Mouse (Mus musculus): ENCODE measurements around the gene Gm10720. TPM values are rescaled to one million over a fixed set of nuclear protein-coding genes. Genes with fewer than 3 reads are reported as not detected.
A peak's percentile ranks its signal among the peaks of the same experiment; 100 is the strongest.
"Not testable (repeated sequence)": the region's sequence is repeated elsewhere in the genome, so short reads cannot be mapped to it uniquely, and the experiment has no call there.

The Gm10720 gene
- polyA plus RNA-seq, 1 experiment from 2014 or later, result not detected

DNA sequence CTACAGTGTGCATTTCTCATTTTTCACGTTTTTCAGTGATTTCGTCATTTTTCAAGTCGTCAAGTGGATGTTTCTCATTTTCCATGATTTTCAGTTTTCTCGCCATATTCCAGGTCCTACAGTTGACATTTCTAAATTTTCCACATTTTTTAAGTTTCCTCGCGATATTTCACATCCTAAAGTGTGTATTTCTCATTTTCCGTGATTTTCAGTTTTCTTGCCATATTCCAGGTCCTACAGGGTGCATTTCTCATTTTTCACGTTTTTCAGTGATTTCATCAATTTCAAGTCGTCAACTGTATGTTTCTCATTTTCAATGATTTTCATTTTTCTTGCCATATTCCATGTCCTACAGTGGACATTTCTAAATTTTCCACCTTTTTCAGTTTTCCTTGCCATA, 1.7 kb downstream of the Gm10720 start, which contains the start of gene Gm10719:
Gene Gm10719, plus strand, starts transcription at position 301 of the 400 bp plus-strand sequence.
- H3K9ac ChIP-seq; H3K27ac ChIP-seq; H3K4me3 ChIP-seq; H3K9me3 ChIP-seq (replicated peaks); H3K4me2 ChIP-seq; H3K4me1 ChIP-seq; ATAC-seq; H3K36me3 ChIP-seq (ENCODE audit: poor library complexity, severe bottlenecking); H3K27me3 ChIP-seq: not testable (repeated sequence)
- 69% methylated on average over 1 of the region's 9 CpGs for WGBS

DNA sequence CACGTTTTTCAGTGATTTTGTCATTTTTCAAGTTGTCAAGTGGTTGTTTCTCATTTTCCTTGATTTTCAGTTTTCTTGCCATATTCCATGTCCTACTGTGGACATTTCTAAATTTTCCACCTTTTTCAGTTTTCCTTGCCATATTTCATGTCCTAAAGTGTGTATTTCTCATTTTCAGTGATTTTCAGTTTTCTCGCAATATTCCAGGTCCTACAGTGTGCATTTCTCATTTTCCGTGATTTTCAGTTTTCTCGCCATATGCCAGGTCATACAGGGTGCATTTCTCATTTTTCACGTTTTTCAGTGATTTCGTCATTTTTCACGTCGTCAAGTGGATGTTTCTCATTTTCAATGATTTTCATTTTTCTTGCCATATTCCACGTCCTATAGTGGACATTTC, 3.5 kb downstream of the Gm10720 start:
- H3K4me2 ChIP-seq; H3K36me3 ChIP-seq (ENCODE audit: poor library complexity, severe bottlenecking); H3K4me1 ChIP-seq; H3K27ac ChIP-seq; H3K9ac ChIP-seq; H3K9me3 ChIP-seq (replicated peaks); H3K4me3 ChIP-seq; H3K27me3 ChIP-seq; ATAC-seq: not testable (repeated sequence)
- WGBS, result 62% methylated on average over 9 of the region's 9 CpGs

DNA sequence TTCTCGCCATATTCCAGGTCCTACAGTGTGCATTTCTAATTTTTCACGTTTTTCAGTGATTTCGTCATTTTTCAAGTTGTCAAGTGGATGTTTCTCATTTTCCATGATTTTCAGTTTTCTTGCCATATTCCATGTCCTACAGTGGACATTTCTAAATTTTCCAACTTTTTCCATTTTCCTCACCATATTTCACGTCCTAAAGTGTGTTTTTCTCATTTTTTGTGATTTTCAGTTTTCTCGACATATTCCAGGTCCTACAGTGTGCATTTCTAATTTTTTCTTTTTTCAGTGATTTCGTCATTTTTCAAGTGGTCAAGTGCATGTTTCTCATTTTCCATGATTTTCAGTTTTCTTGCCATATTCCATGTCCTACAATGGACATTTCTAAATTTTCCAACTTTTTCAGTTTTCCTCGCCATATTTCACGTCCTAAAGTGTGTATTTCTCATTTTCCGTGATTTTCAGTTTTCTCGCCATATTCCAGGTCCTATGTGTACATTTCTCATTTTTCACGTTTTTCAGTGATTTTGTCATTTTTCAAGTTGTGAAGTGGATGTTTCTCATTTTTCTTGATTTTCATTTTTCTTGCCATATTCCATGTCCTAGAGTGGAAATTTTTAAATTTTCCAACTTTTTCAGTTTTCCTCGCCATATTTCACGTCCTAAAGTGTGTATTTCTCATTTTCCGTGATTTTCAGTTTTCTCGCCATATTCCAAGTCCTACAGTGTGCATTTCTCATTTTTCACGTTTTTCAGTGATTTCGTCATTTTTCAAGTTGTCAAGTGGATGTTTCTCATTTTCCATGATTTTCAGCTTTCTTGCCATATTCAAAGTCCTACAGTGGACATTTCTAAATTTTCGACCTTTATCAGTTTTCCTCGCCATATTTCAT, 4.6 kb downstream of the Gm10720 start:
- not testable (repeated sequence) for H3K4me3 ChIP-seq; H3K27me3 ChIP-seq; H3K4me1 ChIP-seq; H3K27ac ChIP-seq; H3K36me3 ChIP-seq (ENCODE audit: poor library complexity, severe bottlenecking); H3K9me3 ChIP-seq (replicated peaks); H3K4me2 ChIP-seq; H3K9ac ChIP-seq
- WGBS, result 79% methylated on average over 17 of the region's 19 CpGs
- peak; percentile 78 for ATAC-seq

DNA sequence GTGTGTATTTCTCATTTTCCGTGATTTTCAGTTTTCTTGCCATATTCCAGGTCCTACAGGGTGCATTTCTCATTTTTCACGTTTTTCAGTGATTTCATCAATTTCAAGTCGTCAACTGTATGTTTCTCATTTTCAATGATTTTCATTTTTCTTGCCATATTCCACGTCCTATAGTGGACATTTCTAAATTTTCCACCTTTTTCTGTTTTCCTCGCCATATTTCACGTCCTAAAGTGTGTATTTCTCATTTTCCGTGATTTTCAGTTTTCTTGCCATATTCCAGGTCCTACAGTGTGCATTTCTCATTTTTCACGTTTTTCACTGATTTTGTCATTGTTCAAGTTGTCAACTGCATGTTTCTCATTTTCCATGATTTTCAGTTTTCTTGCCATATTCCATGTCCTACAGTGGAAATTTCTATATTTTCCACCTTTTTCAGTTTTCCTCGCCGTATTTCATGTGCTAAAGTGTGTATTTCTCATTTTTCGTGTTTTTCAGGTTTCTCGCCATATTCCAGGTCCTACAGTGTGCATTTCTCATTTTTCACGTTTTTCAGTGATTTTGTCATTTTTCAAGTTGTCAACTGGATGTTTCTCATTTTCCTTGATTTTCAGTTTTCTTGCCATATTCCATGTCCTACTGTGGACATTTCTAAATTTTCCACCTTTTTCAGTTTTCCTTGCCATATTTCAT, 7.0 kb downstream of the Gm10720 start:
- not testable (repeated sequence) for ATAC-seq; H3K4me2 ChIP-seq; H3K27ac ChIP-seq; H3K36me3 ChIP-seq (ENCODE audit: poor library complexity, severe bottlenecking); H3K9ac ChIP-seq; H3K27me3 ChIP-seq; H3K9me3 ChIP-seq (replicated peaks); H3K4me3 ChIP-seq; H3K4me1 ChIP-seq
- 72% methylated on average over 11 of the region's 13 CpGs for WGBS

DNA sequence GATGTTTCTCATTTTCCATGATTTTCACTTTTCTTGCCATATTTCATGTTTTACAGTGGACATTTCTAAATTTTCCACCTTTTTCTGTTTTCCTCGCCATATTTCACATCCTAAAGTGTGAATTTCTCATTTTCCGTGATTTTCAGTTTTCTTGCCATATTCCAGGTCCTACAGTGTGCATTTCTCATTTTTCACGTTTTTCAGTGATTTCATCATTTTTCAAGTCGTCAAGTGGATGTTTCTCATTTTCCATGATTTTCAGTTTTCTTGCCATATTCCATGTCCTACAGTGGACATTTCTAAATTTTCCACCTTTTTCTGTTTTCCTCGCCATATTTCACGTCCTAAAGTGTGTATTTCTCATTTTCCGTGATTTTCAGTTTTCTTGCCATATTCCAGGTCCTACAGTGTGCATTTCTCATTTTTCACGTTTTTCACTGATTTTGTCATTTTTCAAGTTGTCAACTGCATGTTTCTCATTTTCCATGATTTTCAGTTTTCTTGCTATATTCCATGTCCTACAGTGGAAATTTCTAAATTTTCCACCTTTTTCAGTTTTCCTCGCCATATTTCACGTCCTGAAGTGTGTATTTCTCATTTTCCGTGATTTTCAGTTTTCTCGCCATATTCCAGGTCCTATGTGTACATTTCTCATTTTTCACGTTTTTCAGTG, 8.0 kb downstream of the Gm10720 start, which contains the start of gene Gm10718:
Gene Gm10718, plus strand, starts transcription at position 236 of the 673 bp plus-strand sequence.
- H3K4me2 ChIP-seq; H3K4me1 ChIP-seq; H3K4me3 ChIP-seq; H3K27ac ChIP-seq; ATAC-seq; H3K36me3 ChIP-seq (ENCODE audit: poor library complexity, severe bottlenecking); H3K9me3 ChIP-seq (replicated peaks); H3K9ac ChIP-seq; H3K27me3 ChIP-seq: not testable (repeated sequence)
- 73% methylated on average over 12 of the region's 13 CpGs for WGBS

GRCm38 (mm10) chr9:3023985-3024648, 8.7 kb downstream of the Gm10720 start:
- not testable (repeated sequence) for H3K4me3 ChIP-seq; H3K9me3 ChIP-seq (replicated peaks); H3K9ac ChIP-seq; ATAC-seq; H3K27ac ChIP-seq; H3K27me3 ChIP-seq; H3K4me1 ChIP-seq; H3K4me2 ChIP-seq; H3K36me3 ChIP-seq (ENCODE audit: poor library complexity, severe bottlenecking)
- 75% methylated on average over 16 of the region's 16 CpGs for WGBS

- H3K4me2 ChIP-seq; H3K36me3 ChIP-seq (ENCODE audit: poor library complexity, severe bottlenecking); ATAC-seq; H3K4me1 ChIP-seq; H3K9ac ChIP-seq; H3K27ac ChIP-seq; H3K4me3 ChIP-seq; H3K27me3 ChIP-seq; H3K9me3 ChIP-seq (replicated peaks): not testable (repeated sequence)
- WGBS, result 73% methylated on average over 12 of the region's 12 CpGs
These were observed 9.5 kb downstream of the Gm10720 start, which contains the start of gene Gm10717 for GRCm38 (mm10) chr9:3024912-3025467. Gene Gm10717 (plus strand): TSS chr9:3025417.

DNA sequence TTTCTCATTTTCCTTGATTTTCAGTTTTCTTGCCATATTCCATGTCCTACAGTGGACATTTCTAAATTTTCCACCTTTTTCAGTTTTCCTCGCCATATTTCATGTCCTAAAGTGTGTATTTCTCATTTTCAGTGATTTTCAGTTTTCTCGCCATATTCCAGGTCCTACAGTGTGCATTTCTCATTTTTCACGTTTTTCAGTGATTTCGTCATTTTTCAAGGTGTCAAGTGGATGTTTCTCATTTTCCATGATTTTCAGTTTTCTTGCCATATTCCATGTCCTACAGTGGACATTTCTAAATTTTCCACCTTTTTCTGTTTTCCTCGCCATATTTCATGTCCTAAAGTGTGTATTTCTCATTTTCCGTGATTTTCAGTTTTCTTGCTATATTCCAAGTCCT, 10.2 kb downstream of the Gm10720 start:
- not testable (repeated sequence) for ATAC-seq; H3K27ac ChIP-seq; H3K36me3 ChIP-seq (ENCODE audit: poor library complexity, severe bottlenecking); H3K27me3 ChIP-seq; H3K4me1 ChIP-seq; H3K4me3 ChIP-seq; H3K4me2 ChIP-seq; H3K9me3 ChIP-seq (replicated peaks); H3K9ac ChIP-seq
- WGBS, result 74% methylated on average over 5 of the region's 6 CpGs

DNA sequence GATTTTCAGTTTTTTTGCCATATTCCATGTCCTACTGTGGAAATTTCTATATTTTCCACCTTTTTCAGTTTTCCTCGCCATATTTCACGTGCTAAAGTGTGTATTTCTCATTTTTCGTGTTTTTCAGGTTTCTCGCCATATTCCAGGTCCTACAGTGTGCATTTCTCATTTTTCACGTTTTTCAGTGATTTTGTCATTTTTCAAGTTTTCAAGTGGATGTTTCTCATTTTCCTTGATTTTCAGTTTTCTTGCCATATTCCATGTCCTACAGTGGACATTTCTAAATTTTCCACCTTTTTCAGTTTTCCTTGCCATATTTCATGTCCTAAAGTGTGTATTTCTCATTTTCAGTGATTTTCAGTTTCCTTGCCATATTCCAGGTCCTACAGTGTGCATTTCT, 10.7 kb downstream of the Gm10720 start:
- not testable (repeated sequence) for H3K9me3 ChIP-seq (replicated peaks); ATAC-seq; H3K9ac ChIP-seq; H3K4me2 ChIP-seq; H3K36me3 ChIP-seq (ENCODE audit: poor library complexity, severe bottlenecking); H3K4me3 ChIP-seq; H3K27ac ChIP-seq; H3K27me3 ChIP-seq; H3K4me1 ChIP-seq
- WGBS, result 74% methylated on average over 5 of the region's 5 CpGs

DNA sequence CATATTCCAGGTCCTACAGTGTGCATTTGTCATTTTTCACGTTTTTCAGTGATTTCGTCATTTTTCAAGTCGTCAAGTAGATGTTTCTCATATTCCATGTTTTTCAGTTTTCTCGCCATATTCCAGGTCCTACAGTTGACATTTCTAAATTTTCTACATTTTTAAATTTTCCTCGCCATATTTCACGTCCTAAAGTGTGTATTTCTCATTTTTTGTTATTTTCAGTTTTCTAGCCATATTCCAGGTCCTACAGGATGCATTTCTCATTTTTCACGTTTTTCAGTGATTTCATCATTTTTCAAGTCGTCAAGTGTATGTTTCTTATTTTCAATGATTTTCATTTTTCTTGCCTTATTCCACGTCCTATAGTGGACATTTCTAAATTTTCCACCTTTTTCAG, 11.3 kb downstream of the Gm10720 start:
- H3K9ac ChIP-seq; H3K4me1 ChIP-seq; H3K4me3 ChIP-seq; H3K27me3 ChIP-seq; H3K9me3 ChIP-seq (replicated peaks); H3K4me2 ChIP-seq; H3K36me3 ChIP-seq (ENCODE audit: poor library complexity, severe bottlenecking); ATAC-seq; H3K27ac ChIP-seq: not testable (repeated sequence)
- WGBS, result 65% methylated on average over 9 of the region's 9 CpGs

GRCm38 (mm10) chr9:3027200-3027599, 11.7 kb downstream of the Gm10720 start:
- H3K4me3 ChIP-seq; H3K27me3 ChIP-seq; H3K4me2 ChIP-seq; H3K36me3 ChIP-seq (ENCODE audit: poor library complexity, severe bottlenecking); H3K4me1 ChIP-seq; ATAC-seq; H3K9ac ChIP-seq; H3K9me3 ChIP-seq (replicated peaks); H3K27ac ChIP-seq: not testable (repeated sequence)
- WGBS, result 70% methylated on average over 9 of the region's 9 CpGs

All from forebrain, embryonic 13.5 days (tissue).